Mouse (Mus musculus): ENCODE measurements at regions not wholly inside any gene's neighbourhood (a gene's known extent, or its start where the extent isn't known, plus 50 kb on each side); places are given as distances from the start of the nearest gene placed in this dataset.

DNA sequence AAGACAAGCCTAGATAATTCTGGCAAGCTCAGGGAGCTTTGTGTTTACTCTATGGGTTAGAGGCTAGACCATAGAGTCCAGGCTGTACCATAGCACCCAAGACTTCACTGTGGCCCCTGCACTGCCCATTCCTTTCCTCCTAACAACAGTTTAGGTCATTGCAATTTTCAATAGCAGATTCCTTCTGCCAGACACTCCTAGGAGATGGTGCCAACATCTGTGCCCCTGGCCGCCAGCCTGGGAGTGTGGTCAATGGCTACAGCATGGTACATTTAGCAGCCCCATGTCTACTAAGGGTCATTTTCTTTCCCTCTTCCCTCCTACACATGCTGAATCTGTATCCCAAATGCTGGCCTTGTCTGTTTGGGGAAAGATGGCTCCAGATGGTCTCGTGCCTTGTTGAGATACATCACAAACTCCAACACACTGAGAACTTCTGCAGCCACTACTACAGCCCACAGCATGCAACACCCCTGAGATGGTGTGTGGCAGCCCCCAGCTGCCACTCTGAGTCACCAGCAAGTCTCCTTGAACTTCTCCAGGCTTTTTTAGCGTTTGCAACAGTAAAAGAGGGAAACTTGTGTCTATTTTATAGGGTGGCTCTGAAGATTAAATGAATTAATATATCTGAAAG, 115.9 kb downstream of the CK137956 start:
- H3K27me3 ChIP-seq (ENCODE audit: control insufficient read depth, insufficient read depth, low read length, poor library complexity, severe bottlenecking) = no peaks in the 10 kb centered on the region; the same call in 1 of the 2 replicates

DNA sequence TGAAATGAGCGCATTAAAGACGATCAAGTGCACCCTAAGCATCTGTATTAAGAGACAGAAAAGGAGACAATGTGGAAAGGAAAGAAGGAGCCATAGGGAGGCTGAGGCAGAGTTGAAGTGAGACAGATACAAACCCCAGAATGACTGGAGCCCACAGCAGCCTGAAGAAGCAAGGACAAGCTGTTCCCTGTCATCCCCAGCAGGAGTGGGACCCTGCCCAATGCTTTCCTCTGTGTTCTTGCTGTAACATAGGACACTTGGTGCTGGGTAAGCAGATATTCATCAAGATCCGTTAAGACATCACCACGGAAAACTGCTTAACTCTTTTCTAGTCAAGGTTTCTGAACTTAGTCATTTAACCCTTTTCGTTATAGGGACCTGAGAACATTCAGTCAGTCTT, 121.4 kb downstream of the CK137956 start:
- H3K9me3 ChIP-seq (replicated peaks; ENCODE audit: control insufficient read depth, insufficient read depth, low read length, poor library complexity, severe bottlenecking) = no peaks in the 10 kb centered on the region
- H3K36me3 ChIP-seq (ENCODE audit: control insufficient read depth, insufficient read depth, low read length, poor library complexity, severe bottlenecking) = no peaks in the 10 kb centered on the region
- H3K27ac ChIP-seq (ENCODE audit: insufficient read depth, low read length) = no peak overlapping the region
- no peak overlapping the region for H3K4me3 ChIP-seq (ENCODE audit: low read depth, low read length)
- no peak overlapping the region for H3K9ac ChIP-seq (ENCODE audit: low read depth, poor library complexity, severe bottlenecking)
- TF ChIP-seq EP300 (IDR thresholded peaks at IDR 0.05; ENCODE audit: insufficient read depth, low read depth, low read length) (no peak), POLR2A (IDR thresholded peaks at IDR 0.05; ENCODE audit: insufficient read depth, low read length) (no peak), CTCF (IDR thresholded peaks at IDR 0.05; ENCODE audit: low read depth, low read length) (no peak)
- H3K27me3 ChIP-seq (ENCODE audit: control insufficient read depth, insufficient read depth, low read length, poor library complexity, severe bottlenecking) = no peaks in the 10 kb centered on the region
- H3K4me1 ChIP-seq (ENCODE audit: control insufficient read depth, insufficient read depth, low read length) = no peaks in the 10 kb centered on the region

More for the DNA sequence above, 115.9 kb downstream of the CK137956 start:
- H3K36me3 ChIP-seq (ENCODE audit: control insufficient read depth, insufficient read depth, low read length, poor library complexity, severe bottlenecking) = no peaks in the 10 kb centered on the region
- H3K9me3 ChIP-seq (replicated peaks; ENCODE audit: control insufficient read depth, insufficient read depth, low read length, poor library complexity, severe bottlenecking) = no peaks in the 10 kb centered on the region
- no peak for TF ChIP-seq EP300 (IDR thresholded peaks at IDR 0.05; ENCODE audit: insufficient read depth, low read depth, low read length)
- TF ChIP-seq POLR2A (IDR thresholded peaks at IDR 0.05; ENCODE audit: insufficient read depth, low read length) = no peak
- no peak for TF ChIP-seq CTCF (IDR thresholded peaks at IDR 0.05; ENCODE audit: low read depth, low read length)
- no peak overlapping the region for H3K9ac ChIP-seq (ENCODE audit: low read depth, poor library complexity, severe bottlenecking)
- H3K4me3 ChIP-seq (ENCODE audit: low read depth, low read length) = no peak overlapping the region
- no peaks in the 10 kb centered on the region for H3K4me1 ChIP-seq (ENCODE audit: control insufficient read depth, insufficient read depth, low read length)
- H3K27ac ChIP-seq (ENCODE audit: insufficient read depth, low read length) = no peak overlapping the region

DNA sequence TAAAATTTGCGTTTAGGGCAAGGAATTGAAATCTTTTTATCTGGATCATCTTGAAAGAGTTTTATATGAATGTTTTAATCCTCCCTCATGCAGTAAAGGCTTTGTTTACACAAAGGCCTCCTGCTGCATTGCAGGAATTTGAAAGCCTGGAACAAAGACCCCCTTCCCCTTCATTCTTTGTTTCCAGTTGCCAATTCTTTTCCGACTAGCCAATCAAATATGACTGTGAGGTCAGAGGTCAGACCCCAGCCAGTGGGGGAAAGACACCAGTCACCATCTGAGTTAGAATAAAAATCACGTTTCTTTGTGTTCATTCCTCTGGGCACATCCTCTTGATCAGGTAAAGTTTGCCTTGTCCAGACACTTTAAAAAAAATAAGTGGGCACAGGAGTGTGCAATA, 124.4 kb downstream of the CK137956 start:
- no peak overlapping the region for H3K4me3 ChIP-seq (ENCODE audit: low read depth, low read length)
- no peaks in the 10 kb centered on the region for H3K36me3 ChIP-seq (ENCODE audit: control insufficient read depth, insufficient read depth, low read length, poor library complexity, severe bottlenecking)
- H3K9me3 ChIP-seq (replicated peaks; ENCODE audit: control insufficient read depth, insufficient read depth, low read length, poor library complexity, severe bottlenecking) = no peaks in the 10 kb centered on the region
- 0 out of 2 replicates have a peak overlapping the region, but pooled peaks have one; percentile 5 for H3K27ac ChIP-seq (ENCODE audit: insufficient read depth, low read length)
- H3K4me1 ChIP-seq (ENCODE audit: control insufficient read depth, insufficient read depth, low read length) = no peaks in the 10 kb centered on the region
- no peaks in the 10 kb centered on the region for H3K27me3 ChIP-seq (ENCODE audit: control insufficient read depth, insufficient read depth, low read length, poor library complexity, severe bottlenecking)
- TF ChIP-seq POLR2A (IDR thresholded peaks at IDR 0.05; ENCODE audit: insufficient read depth, low read length) (no peak), EP300 (IDR thresholded peaks at IDR 0.05; ENCODE audit: insufficient read depth, low read depth, low read length) (no peak), CTCF (IDR thresholded peaks at IDR 0.05; ENCODE audit: low read depth, low read length) (no peak)
- no peak overlapping the region for H3K9ac ChIP-seq (ENCODE audit: low read depth, poor library complexity, severe bottlenecking)

DNA sequence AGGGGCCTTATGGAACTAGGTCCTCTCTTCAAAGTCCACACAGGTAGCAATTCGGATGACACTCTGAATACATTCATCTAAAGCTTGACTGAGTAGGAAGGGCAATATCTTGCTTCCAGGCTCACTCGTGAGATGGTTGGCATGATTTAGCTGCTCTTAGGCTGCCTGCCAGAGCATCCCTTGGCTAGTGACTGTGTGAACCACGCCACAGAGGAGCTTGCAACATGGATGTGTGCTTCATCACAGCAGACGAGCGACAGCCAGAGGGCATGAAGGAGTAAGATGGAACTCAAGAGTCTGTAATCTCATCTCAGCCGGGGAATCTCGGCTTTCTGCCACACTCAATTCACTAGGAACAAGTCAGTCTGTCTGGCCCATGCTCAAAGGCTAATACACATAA, 127.3 kb downstream of the CK137956 start:
- Histone ChIP-seq H3K4me1 (ENCODE audit: control insufficient read depth, insufficient read depth, low read length) (no peaks in the 10 kb centered on the region), H3K4me3 (ENCODE audit: low read depth, low read length) (no peak overlapping the region), H3K9me3 (replicated peaks; ENCODE audit: control insufficient read depth, insufficient read depth, low read length, poor library complexity, severe bottlenecking) (no peaks in the 10 kb centered on the region), H3K36me3 (ENCODE audit: control insufficient read depth, insufficient read depth, low read length, poor library complexity, severe bottlenecking) (no peaks in the 10 kb centered on the region), H3K27me3 (ENCODE audit: control insufficient read depth, insufficient read depth, low read length, poor library complexity, severe bottlenecking) (no peaks in the 10 kb centered on the region), H3K27ac (ENCODE audit: insufficient read depth, low read length) (no peak overlapping the region), H3K9ac (ENCODE audit: low read depth, poor library complexity, severe bottlenecking) (no peak overlapping the region)
- TF ChIP-seq POLR2A (IDR thresholded peaks at IDR 0.05; ENCODE audit: insufficient read depth, low read length) (no peak), CTCF (IDR thresholded peaks at IDR 0.05; ENCODE audit: low read depth, low read length) (no peak), EP300 (IDR thresholded peaks at IDR 0.05; ENCODE audit: insufficient read depth, low read depth, low read length) (no peak)

DNA sequence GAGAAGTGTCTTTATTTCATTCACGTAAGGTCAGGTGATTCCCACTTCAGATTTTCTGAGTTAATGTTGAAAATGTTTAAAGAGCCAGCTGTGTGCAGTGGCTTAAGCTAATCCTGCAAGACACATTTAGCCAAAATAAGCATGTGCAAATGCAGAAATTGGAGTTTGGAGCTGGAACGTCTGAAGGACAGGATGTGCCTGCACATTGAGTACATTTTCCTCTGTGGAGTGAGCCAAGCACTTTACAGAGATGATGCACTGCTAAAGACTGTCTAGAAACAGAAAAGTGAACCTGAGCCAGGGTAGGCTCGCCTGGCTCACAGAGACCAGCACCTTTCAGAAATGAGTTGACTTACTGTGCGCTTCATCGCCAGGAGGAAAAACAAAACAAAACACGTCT, 137.1 kb downstream of the CK137956 start:
- Histone ChIP-seq H3K9me3 (replicated peaks; ENCODE audit: control insufficient read depth, insufficient read depth, low read length, poor library complexity, severe bottlenecking) (no peaks in the 10 kb centered on the region), H3K27ac (ENCODE audit: insufficient read depth, low read length) (no peak overlapping the region), H3K36me3 (ENCODE audit: control insufficient read depth, insufficient read depth, low read length, poor library complexity, severe bottlenecking) (no peaks in the 10 kb centered on the region), H3K27me3 (ENCODE audit: control insufficient read depth, insufficient read depth, low read length, poor library complexity, severe bottlenecking) (no peaks in the 10 kb centered on the region), H3K4me3 (ENCODE audit: low read depth, low read length) (no peak overlapping the region), H3K9ac (ENCODE audit: low read depth, poor library complexity, severe bottlenecking) (no peak overlapping the region), H3K4me1 (ENCODE audit: control insufficient read depth, insufficient read depth, low read length) (no peaks in the 10 kb centered on the region)
- TF ChIP-seq POLR2A (IDR thresholded peaks at IDR 0.05; ENCODE audit: insufficient read depth, low read length) = no peak

DNA sequence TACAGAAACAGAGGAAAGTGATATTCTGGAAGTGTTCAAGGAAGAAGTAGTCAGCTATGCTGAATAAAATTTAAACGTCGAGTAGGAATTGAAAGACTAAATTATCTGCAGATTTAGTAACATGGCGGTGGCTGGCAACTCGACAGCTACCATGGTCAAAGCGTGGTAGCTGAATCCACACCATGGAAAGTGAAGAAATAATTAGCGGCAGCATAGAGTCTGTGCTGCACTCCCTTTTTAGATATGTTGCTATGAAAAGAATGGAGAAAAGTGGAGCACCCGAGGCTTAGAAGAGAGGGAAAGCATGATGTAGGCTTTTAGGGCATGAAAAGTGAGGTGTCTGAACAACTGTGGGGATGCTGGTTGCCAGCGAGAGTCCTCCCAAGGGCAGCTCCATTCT, 143.8 kb downstream of the CK137956 start:
- Histone ChIP-seq H3K9me3 (replicated peaks; ENCODE audit: control insufficient read depth, insufficient read depth, low read length, poor library complexity, severe bottlenecking) (no peaks in the 10 kb centered on the region), H3K27ac (ENCODE audit: insufficient read depth, low read length) (no peak overlapping the region), H3K4me3 (ENCODE audit: low read depth, low read length) (no peak overlapping the region), H3K36me3 (ENCODE audit: control insufficient read depth, insufficient read depth, low read length, poor library complexity, severe bottlenecking) (no peaks in the 10 kb centered on the region), H3K4me1 (ENCODE audit: control insufficient read depth, insufficient read depth, low read length) (no peaks in the 10 kb centered on the region), H3K27me3 (ENCODE audit: control insufficient read depth, insufficient read depth, low read length, poor library complexity, severe bottlenecking) (no peaks in the 10 kb centered on the region), H3K9ac (ENCODE audit: low read depth, poor library complexity, severe bottlenecking) (no peak overlapping the region)
- no peak for TF ChIP-seq CTCF (IDR thresholded peaks at IDR 0.05; ENCODE audit: low read depth, low read length)
- TF ChIP-seq EP300 (IDR thresholded peaks at IDR 0.05; ENCODE audit: insufficient read depth, low read depth, low read length) = no peak
